Mouse (Mus musculus): ENCODE results near the gene Csnk2b.

DNA sequence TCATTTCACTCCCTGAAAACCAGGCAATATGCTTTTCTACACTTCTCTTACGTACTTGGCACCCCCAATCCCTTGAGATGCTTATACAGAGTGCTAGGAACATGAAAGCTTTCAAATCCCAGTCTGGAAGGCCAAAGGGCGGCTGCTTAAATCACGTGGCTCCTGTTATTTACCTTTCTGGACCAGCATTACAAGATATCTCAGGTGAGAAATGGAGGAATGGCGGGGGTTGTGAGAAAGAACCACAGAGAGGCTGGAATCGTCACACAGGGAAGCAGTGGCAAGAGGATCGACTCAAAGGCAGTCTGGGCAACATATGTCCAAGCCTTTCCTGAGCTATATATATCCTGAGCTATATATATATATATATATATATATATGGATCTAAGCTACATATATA lies 3.7 kb upstream of the Csnk2b start:
- TF ChIP-seq EP300 (IDR thresholded peaks at IDR 0.05; ENCODE audit: low read depth) (no peak), CTCF (IDR thresholded peaks at IDR 0.05; ENCODE audit: low read depth) (no peak)

Measured in liver, postnatal 0 days (tissue).